Mouse (Mus musculus) lung, postnatal 0 days (tissue): ENCODE results near the gene Rbfox1.

Experiments
- CTCF ChIP-seq: IDR thresholded peaks from 2 replicates; pipeline ENCODE4 v1.5.1; 2016; ENCODE audit warnings: antibody characterized with exemption, mild to moderate bottlenecking
- EP300 ChIP-seq: IDR thresholded peaks from 2 replicates; pipeline ENCODE4 v1.6.1; 2016; ENCODE audit warnings: antibody characterized with exemption, mild to moderate bottlenecking, control low read depth

GRCm38 (mm10) chr16:6525507-6526170 lies 640.5 kb downstream of the Rbfox1 start:
- TF ChIP-seq CTCF (no peak), EP300 (no peak)
